Mouse (Mus musculus): Measurements from ENCODE around the gene Ces2f. TPM values are rescaled to one million over a fixed set of nuclear protein-coding genes. Genes with fewer than 3 reads are reported as not detected.
"Not testable (repeated sequence)": the region's sequence is repeated elsewhere in the genome, so short reads cannot be mapped to it uniquely, and the experiment has no call there.

The Ces2f gene
- total RNA-seq (2021): under 1 TPM in 1 of 2 experiments, not detected in 1; 0.10 TPM
- long read RNA-seq, experiment 1: 0 reads
- long read RNA-seq, experiment 2: 0 reads

- DNase-seq: no peak
- intact Hi-C loops (cut with DNase I): no loop called here
These were observed at the start of gene Ces2f for GRCm38 (mm10) chr8:104947056-104947455. TSS of gene Ces2f (plus strand) at chr8:104947356.

GRCm38 (mm10) chr8:104901746-104902145, 45.4 kb upstream of the Ces2f start:
- no peak for DNase-seq
- intact Hi-C loops (cut with DNase I): loop anchor here (5.0 kb wide), 1 partner anchor 114 kb away; no protein-coding TSS in a partner anchor

GRCm38 (mm10) chr8:104907111-104907510, 40.0 kb upstream of the Ces2f start:
- DNase-seq: no peak
- intact Hi-C loops (cut with DNase I): no loop called here

- intact Hi-C loops (cut with DNase I): not testable (repeated sequence)
- peak; percentile 83 to 85 for DNase-seq
These were observed 38.1 kb upstream of the Ces2f start for GRCm38 (mm10) chr8:104909021-104909420.

- intact Hi-C loops (cut with DNase I): not testable (repeated sequence)
These were observed 37.5 kb upstream of the Ces2f start for GRCm38 (mm10) chr8:104909651-104910050.

GRCm38 (mm10) chr8:104925972-104926596, 21.1 kb upstream of the Ces2f start, which contains the start of gene Ces2e:
TSS of gene Ces2e (plus strand) at chr8:104926260.
- intact Hi-C loops (cut with DNase I): no loop called here
- no peak for DNase-seq

More at GRCm38 (mm10) chr8:104909651-104910050, 37.5 kb upstream of the Ces2f start:
- DNase-seq: not testable (repeated sequence)

- intact Hi-C loops (cut with DNase I): no loop called here
- DNase-seq: no peak
These were observed 19.9 kb upstream of the Ces2f start for GRCm38 (mm10) chr8:104927301-104927700.

GRCm38 (mm10) chr8:104944665-104945064, 2.5 kb upstream of the Ces2f start:
- intact Hi-C loops (cut with DNase I): no loop called here

GRCm38 (mm10) chr8:104949031-104949430, 1.9 kb downstream of the Ces2f start:
- no peak for DNase-seq
- intact Hi-C loops (cut with DNase I): no loop called here

More at GRCm38 (mm10) chr8:104944665-104945064, 2.5 kb upstream of the Ces2f start:
- DNase-seq: no peak

GRCm38 (mm10) chr8:104961537-104961961, 14.4 kb downstream of the Ces2f start, which contains the start of gene Ces2g:
TSS of gene Ces2g (plus strand) at chr8:104961718.
- intact Hi-C loops (cut with DNase I): no loop called here
- DNase-seq: no peak

- no peak for DNase-seq
- intact Hi-C loops (cut with DNase I): no loop called here
These were observed 15.2 kb downstream of the Ces2f start for GRCm38 (mm10) chr8:104962229-104962901.

- DNase-seq: no peak
- intact Hi-C loops (cut with DNase I): no loop called here
These were observed 16.3 kb downstream of the Ces2f start for GRCm38 (mm10) chr8:104963375-104963894.

- DNase-seq: no peak
- intact Hi-C loops (cut with DNase I): no loop called here
These were observed 37.0 kb downstream of the Ces2f start for GRCm38 (mm10) chr8:104984126-104984525.

GRCm38 (mm10) chr8:104984942-104985341, 37.8 kb downstream of the Ces2f start:
- intact Hi-C loops (cut with DNase I): no loop called here
- no peak for DNase-seq

- intact Hi-C loops (cut with DNase I): no loop called here
- DNase-seq: no peak
These were observed 51.0 kb downstream of the Ces2f start for GRCm38 (mm10) chr8:104998191-104998590.

GRCm38 (mm10) chr8:104999183-104999582, 52.0 kb downstream of the Ces2f start:
- intact Hi-C loops (cut with DNase I): no loop called here
- no peak for DNase-seq

GRCm38 (mm10) chr8:105000586-105000985, 53.4 kb downstream of the Ces2f start, which contains the start of gene Ces2h:
TSS of gene Ces2h (plus strand) at chr8:105000853.
- intact Hi-C loops (cut with DNase I): no loop called here
- no peak for DNase-seq
